Mouse (Mus musculus) liver, postnatal 0 days (tissue): ENCODE data around the gene Inafm2.

Experiments used
- CTCF ChIP-seq: sonication (generic); IDR thresholded peaks from 2 replicates; pipeline ENCODE4 v1.5.1; 2016; ENCODE audit warnings: antibody characterized with exemption, low read depth
- EP300 ChIP-seq: IDR thresholded peaks from 2 replicates; pipeline ENCODE4 v1.6.1; 2016; ENCODE audit warnings: antibody characterized with exemption, low read depth, mild to moderate bottlenecking

- peak; percentile 91 for TF ChIP-seq CTCF
- TF ChIP-seq EP300: no peak
Observed at GRCm38 (mm10) chr2:118759828-118760227, 14.3 kb downstream of the Inafm2 start.
